Mouse (Mus musculus) hindbrain, embryonic 14.5 days (tissue): Measurements from ENCODE around the gene Tfdp1. TPM values are rescaled to one million over a fixed set of nuclear protein-coding genes. Genes with fewer than 3 reads are reported as not detected.

ENCODE experiments used
- ATAC-seq: fragments of 200-750 bp; cut with Nextera tagmentation; 2 replicates; pipeline ENCODE4 v1.8.0; 2017; ENCODE audit warnings: moderate number of reproducible peaks, mild to moderate bottlenecking, moderate TSS enrichment, moderate library complexity; ENCODE audit not compliant: low FRiP score
- DNase-seq: peaks from one replicate; pipeline ENCODE4 v3.0.0-alpha.2; 2015; ENCODE audit warnings: low spot score
- H3K27ac ChIP-seq: fragments of 300-500 bp; sonication (generic); 2 replicates; pipeline ENCODE4 v1.5.1; 2014; ENCODE audit warnings: mild to moderate bottlenecking, moderate library complexity
- H3K27me3 ChIP-seq: fragments of 300-500 bp; sonication (generic); 2 replicates; pipeline ENCODE4 v1.6.1; 2014; ENCODE audit warnings: mild to moderate bottlenecking, low read length, mixed read lengths; ENCODE audit not compliant: control insufficient read depth, insufficient read depth
- H3K36me3 ChIP-seq: fragments of 300-500 bp; sonication (generic); replicated peaks from 2 replicates; pipeline ENCODE4 v1.6.1; 2014; ENCODE audit not compliant: control insufficient read depth, insufficient read depth
- H3K4me1 ChIP-seq: fragments of 300-500 bp; sonication (generic); replicated peaks from 2 replicates; pipeline ENCODE4 v1.6.1; 2014; ENCODE audit warnings: antibody characterized with exemption, low read length, mixed read lengths; ENCODE audit not compliant: control insufficient read depth, insufficient read depth
- H3K4me2 ChIP-seq: fragments of 300-500 bp; sonication (generic); replicated peaks from 2 replicates; pipeline ENCODE4 v1.6.1; 2014; ENCODE audit warnings: mild to moderate bottlenecking, moderate library complexity
- H3K4me3 ChIP-seq: fragments of 300-500 bp; sonication (generic); replicated peaks from 2 replicates; pipeline ENCODE4 v1.5.1; 2014; ENCODE audit warnings: mild to moderate bottlenecking, low read length
- H3K9ac ChIP-seq: fragments of 300-500 bp; sonication (generic); 2 replicates; pipeline ENCODE4 v1.6.1; 2014
- H3K9me3 ChIP-seq: fragments of 300-500 bp; sonication (generic); 2 replicates; pipeline ENCODE4 v1.6.1; 2016; ENCODE audit warnings: low read length; ENCODE audit not compliant: control insufficient read depth
- whole genome bisulfite sequencing: fragments of 180-500 bp; shearing (Covaris S2); extraction: QIAGEN DNeasy Blood & Tissue Kit; methylation state at CpG from one replicate; pipeline ENCODE4 v1.1.7; 2014; 5-methylcytosine and 5-hydroxymethylcytosine counted together
- polyA plus RNA-seq: library from polyadenylated mRNA; unstranded; fragments of >200 nt; fragmentation: Nextera tagmentation; extraction: Ambion mirVana; gene quantifications from 2 replicates; pipeline ENCODE4 v1.2.1, GENCODE M21; 2014

The Tfdp1 gene
- polyA plus RNA-seq, 1 experiment from 2014 or later, result 104 TPM

- Histone ChIP-seq H3K9ac (no peak within 1 kb of the TSS), H3K4me2 (no peak within 1 kb of the TSS), H3K36me3 (no peaks in the 10 kb centered on the region), H3K4me1 (no peaks in the 10 kb centered on the region), H3K9me3 (no peaks in the 10 kb centered on the region), H3K27me3 (no peaks in the 10 kb centered on the region), H3K4me3 (no peak within 1 kb of the TSS), H3K27ac (no peak within 1 kb of the TSS)
- ATAC-seq (no peak), DNase-seq (no peak)
- 87% methylated on average over 5 of the region's 5 CpGs for WGBS
Measured at GRCm38 (mm10) chr8:13404666-13405131, 66.1 kb downstream of the Tfdp1 start, which contains the start of gene Grk1. Gene Grk1 (plus strand): TSS chr8:13405081.

DNA sequence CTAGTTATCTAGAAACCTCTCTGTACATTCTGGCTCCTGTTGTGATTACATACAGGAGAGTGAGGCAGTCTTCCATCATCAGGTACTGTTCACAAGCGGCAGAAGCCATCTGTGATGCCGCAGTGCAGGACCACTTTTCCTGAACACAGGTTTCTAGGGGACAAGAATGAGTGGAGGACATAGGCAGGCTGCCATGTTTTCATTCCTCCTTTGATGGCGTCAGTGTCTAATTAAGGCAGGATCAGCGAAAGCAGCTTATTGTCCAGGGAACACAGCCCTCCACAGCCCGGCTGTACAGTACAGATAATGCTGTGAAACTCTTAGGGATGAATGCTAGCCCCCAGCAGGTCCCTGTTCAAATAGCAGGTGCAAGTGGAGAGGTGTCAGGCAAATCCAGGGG is 67.5 kb downstream of the Tfdp1 start:
- Histone ChIP-seq H3K36me3 (no peaks in the 10 kb centered on the region), H3K4me2 (no peak overlapping the region), H3K27ac (no peak overlapping the region), H3K4me1 (no peaks in the 10 kb centered on the region), H3K27me3 (no peaks in the 10 kb centered on the region), H3K9me3 (no peaks in the 10 kb centered on the region), H3K4me3 (no peak overlapping the region), H3K9ac (no peak overlapping the region)
- DNase-seq (no peak), ATAC-seq (no peak)
- WGBS, result 72% methylated on average over 5 of the region's 5 CpGs

DNA sequence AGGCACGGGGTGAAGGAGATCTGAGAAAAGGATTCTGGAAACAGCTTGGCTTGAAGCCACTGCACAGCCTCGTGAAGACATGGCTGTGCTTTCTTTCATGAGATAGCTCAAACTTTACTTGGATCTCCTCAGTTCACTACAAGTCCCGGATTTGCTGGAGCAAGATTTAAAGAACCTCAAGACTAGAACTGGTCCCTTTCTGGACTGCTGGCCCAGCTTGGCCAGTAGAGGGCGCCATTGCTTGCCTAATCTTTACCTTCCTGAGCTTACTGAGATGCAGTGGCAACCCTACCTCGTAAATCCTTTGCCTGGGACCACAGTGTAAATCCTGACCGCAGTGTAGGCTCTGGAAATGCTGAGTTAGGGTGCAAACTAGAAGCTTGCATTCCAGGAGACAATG is 73.0 kb downstream of the Tfdp1 start:
- no peaks in the 10 kb centered on the region for H3K36me3 ChIP-seq
- 30% methylated on average over 6 of the region's 6 CpGs for WGBS
- ATAC-seq, result no peak
- no peak overlapping the region for H3K9ac ChIP-seq
- DNase-seq, result peak; percentile 77
- H3K27ac ChIP-seq, result no peak overlapping the region
- no peaks in the 10 kb centered on the region for H3K9me3 ChIP-seq
- no peaks in the 10 kb centered on the region for H3K4me1 ChIP-seq
- no peak overlapping the region for H3K4me3 ChIP-seq
- no peak overlapping the region for H3K4me2 ChIP-seq
- H3K27me3 ChIP-seq, result no peaks in the 10 kb centered on the region

- Histone ChIP-seq H3K36me3 (no peaks in the 10 kb centered on the region), H3K9ac (no peak overlapping the region), H3K4me3 (no peak overlapping the region), H3K4me2 (no peak overlapping the region), H3K4me1 (no peaks in the 10 kb centered on the region), H3K27ac (no peak overlapping the region), H3K27me3 (no peaks in the 10 kb centered on the region), H3K9me3 (no peaks in the 10 kb centered on the region)
- WGBS, result 65% methylated on average over 13 of the region's 13 CpGs
- DNase-seq (peak; percentile 75), ATAC-seq (peak; percentile 34; the same call in 1 of the 2 replicates)
Measured at GRCm38 (mm10) chr8:13412891-13413558, 74.5 kb downstream of the Tfdp1 start.

- H3K36me3 ChIP-seq, result no peaks in the 10 kb centered on the region
- no peaks in the 10 kb centered on the region for H3K27me3 ChIP-seq
- H3K9ac ChIP-seq, result no peak overlapping the region
- no peak overlapping the region for H3K27ac ChIP-seq
- H3K4me3 ChIP-seq, result no peak overlapping the region
- WGBS, result 71% methylated on average over 12 of the region's 12 CpGs
- H3K4me2 ChIP-seq, result no peak overlapping the region
- no peaks in the 10 kb centered on the region for H3K9me3 ChIP-seq
- no peaks in the 10 kb centered on the region for H3K4me1 ChIP-seq
- DNase-seq (no peak), ATAC-seq (no peak)
Measured at GRCm38 (mm10) chr8:13413823-13414390, 75.4 kb downstream of the Tfdp1 start.

- no peak for ATAC-seq
- Histone ChIP-seq H3K9ac (no peak overlapping the region), H3K4me1 (no peaks in the 10 kb centered on the region), H3K36me3 (no peaks in the 10 kb centered on the region), H3K4me3 (no peak overlapping the region), H3K27me3 (no peaks in the 10 kb centered on the region), H3K27ac (no peak overlapping the region), H3K9me3 (no peaks in the 10 kb centered on the region), H3K4me2 (no peak overlapping the region)
- WGBS, result 82% methylated on average over 10 of the region's 10 CpGs
- DNase-seq, result no peak
Measured at GRCm38 (mm10) chr8:13415879-13416278, 77.3 kb downstream of the Tfdp1 start.

- ATAC-seq (no peak), DNase-seq (no peak)
- Histone ChIP-seq H3K9me3 (no peaks in the 10 kb centered on the region), H3K27me3 (no peaks in the 10 kb centered on the region), H3K4me2 (no peak overlapping the region), H3K36me3 (no peaks in the 10 kb centered on the region), H3K27ac (no peak overlapping the region), H3K4me1 (no peaks in the 10 kb centered on the region), H3K9ac (no peak overlapping the region), H3K4me3 (no peak overlapping the region)
- WGBS, result 74% methylated on average over 2 of the region's 2 CpGs
Measured at GRCm38 (mm10) chr8:13419111-13419639, 80.6 kb downstream of the Tfdp1 start.

DNA sequence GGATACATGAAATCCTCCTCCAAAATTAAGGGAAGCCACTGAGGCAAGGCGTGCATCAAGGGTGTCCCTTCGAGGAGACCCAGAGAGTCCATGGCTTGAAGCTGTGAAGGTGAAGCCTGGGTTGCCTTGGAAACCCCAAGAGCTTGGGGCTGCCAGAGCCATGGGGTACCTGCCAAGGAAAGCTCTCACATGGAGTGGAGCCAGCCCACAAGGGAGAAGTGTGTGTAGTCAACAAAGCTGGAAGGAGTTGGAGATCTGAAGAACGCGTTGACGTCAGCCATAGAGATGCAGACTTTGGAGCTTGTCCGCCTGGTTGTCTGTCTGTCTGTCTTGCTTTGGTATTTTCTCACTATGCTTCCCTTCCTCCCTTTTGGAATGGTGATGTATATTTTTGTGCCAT is 82.4 kb downstream of the Tfdp1 start:
- no peak for DNase-seq
- ATAC-seq, result no peak
- Histone ChIP-seq H3K27me3 (no peaks in the 10 kb centered on the region), H3K27ac (no peak overlapping the region), H3K4me2 (no peak overlapping the region), H3K36me3 (no peaks in the 10 kb centered on the region), H3K4me3 (no peak overlapping the region), H3K4me1 (no peaks in the 10 kb centered on the region), H3K9ac (no peak overlapping the region), H3K9me3 (no peaks in the 10 kb centered on the region)
- WGBS, result 94% methylated on average over 6 of the region's 6 CpGs

DNA sequence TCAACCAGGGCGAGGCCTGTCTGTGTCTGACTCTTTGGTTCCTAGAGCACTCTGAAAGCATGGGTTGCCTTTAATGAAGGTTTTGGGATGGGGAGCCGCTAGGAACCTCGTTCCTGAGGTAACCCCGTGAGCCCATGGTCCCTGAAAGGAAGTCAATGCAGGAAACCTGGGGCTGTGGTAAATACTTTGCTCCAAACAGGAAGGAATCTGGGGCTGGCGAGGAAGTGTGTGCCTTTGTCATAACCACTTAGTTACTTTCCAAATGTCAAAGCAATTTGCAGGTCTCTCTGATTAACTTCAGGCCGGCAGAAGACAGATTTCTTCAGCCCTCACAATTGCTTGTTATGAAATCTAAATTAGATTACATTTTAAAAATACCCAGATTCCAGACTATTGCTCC is 88.8 kb downstream of the Tfdp1 start:
- H3K9ac ChIP-seq, result no peak overlapping the region
- no peaks in the 10 kb centered on the region for H3K27me3 ChIP-seq
- no peak for ATAC-seq
- no peaks in the 10 kb centered on the region for H3K9me3 ChIP-seq
- no peak for DNase-seq
- 81% methylated on average over 6 of the region's 6 CpGs for WGBS
- no peak overlapping the region for H3K4me2 ChIP-seq
- H3K27ac ChIP-seq, result no peak overlapping the region
- no peaks in the 10 kb centered on the region for H3K36me3 ChIP-seq
- no peaks in the 10 kb centered on the region for H3K4me1 ChIP-seq
- no peak overlapping the region for H3K4me3 ChIP-seq
